29 mouse cellular contexts compared by ENCODE assay signal in the genomic region with DNA sequence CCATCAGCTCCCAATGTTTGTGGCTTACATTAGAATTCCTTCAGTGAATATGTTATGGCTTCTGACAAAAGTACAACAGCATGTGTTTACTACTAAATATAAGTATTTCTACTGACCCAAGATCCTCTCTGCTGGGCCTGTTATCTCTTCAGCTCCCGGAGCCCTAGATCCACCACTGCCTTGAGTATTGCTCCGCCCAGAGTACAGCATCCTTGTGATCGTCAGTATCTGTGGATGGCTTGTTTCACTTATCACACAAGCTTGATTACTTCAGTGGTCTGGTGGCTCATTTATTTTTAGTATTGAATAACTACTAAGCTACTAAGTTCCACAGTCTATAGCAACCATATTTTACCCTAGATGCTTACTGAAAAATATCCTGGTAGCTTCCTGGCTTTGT. TPM values are rescaled to one million over a fixed set of nuclear protein-coding genes. Genes with fewer than 3 reads are reported as not detected.
DNase-seq lines count a peak whose midpoint lies in the region; ATAC-seq and TF ChIP-seq lines count a peak whose summit lies in the region.
"Had no signal": no experiment of that assay in that cellular context is flagged by ENCODE, and none has a peak within 500 bp of the region (broad histone marks: within the 10 kb centered on the region; RNA-seq: fewer than 3 reads in every experiment).

No protein-coding gene starts in this region.

- H3K4me1 ChIP-seq in intestine, embryonic 16.5 days (ENCODE audit: control insufficient read depth, insufficient read depth, low read length): no peaks in the 10 kb centered on the region; the same call in 1 of the 2 replicates
- H3K4me1 ChIP-seq in intestine, postnatal 0 days (replicated peaks; ENCODE audit: control insufficient read depth, insufficient read depth, low read length): no peaks in the 10 kb centered on the region
- H3K4me1 ChIP-seq in liver, embryonic 12.5 days: peaks cover 62% of the 10 kb centered on the region
- H3K4me1 ChIP-seq in liver, postnatal 0 days (ENCODE audit: insufficient read depth): peaks cover 37% of the 10 kb centered on the region
- H3K4me1 ChIP-seq: midbrain, embryonic 13.5 days; neural tube, embryonic 13.5 days had no signal

- H3K36me3 ChIP-seq in intestine, embryonic 16.5 days (ENCODE audit: control insufficient read depth, insufficient read depth, low read length): no peaks in the 10 kb centered on the region
- H3K36me3 ChIP-seq in intestine, postnatal 0 days (ENCODE audit: control insufficient read depth, insufficient read depth): no peaks in the 10 kb centered on the region
- H3K36me3 ChIP-seq in liver, embryonic 12.5 days: peaks cover 11% of the 10 kb centered on the region
- no peaks in the 10 kb centered on the region for H3K36me3 ChIP-seq in liver, postnatal 0 days (replicated peaks; ENCODE audit: insufficient read depth, low read length)
- H3K36me3 ChIP-seq: heart, embryonic 13.5 days; limb, embryonic 10.5 days; limb, embryonic 15.5 days; lung, embryonic 15.5 days; midbrain, embryonic 13.5 days; neural tube, embryonic 13.5 days had no signal

- H3K27ac ChIP-seq in intestine, embryonic 16.5 days (ENCODE audit: low read length): no peak overlapping the region
- H3K27ac ChIP-seq in intestine, postnatal 0 days (ENCODE audit: low read depth, low read length): no peak overlapping the region
- peak overlapping the region; percentile 89 for H3K27ac ChIP-seq in liver, embryonic 12.5 days
- peak overlapping the region; percentile 67 for H3K27ac ChIP-seq in liver, postnatal 0 days (ENCODE audit: low read depth)
- H3K27ac ChIP-seq in left cerebral cortex, adult 2 months: no peak overlapping the region
- H3K27ac ChIP-seq: heart, adult 2 months; heart, embryonic 13.5 days; limb, embryonic 10.5 days; limb, embryonic 15.5 days; lung, embryonic 15.5 days; midbrain, embryonic 13.5 days; neural tube, embryonic 13.5 days had no signal

- no peaks in the 10 kb centered on the region for H3K27me3 ChIP-seq in intestine, embryonic 16.5 days (replicated peaks; ENCODE audit: control insufficient read depth, insufficient read depth, low read length)
- H3K27me3 ChIP-seq in intestine, postnatal 0 days (replicated peaks; ENCODE audit: control insufficient read depth, insufficient read depth, low read length): no peaks in the 10 kb centered on the region
- no peaks in the 10 kb centered on the region for H3K27me3 ChIP-seq in liver, embryonic 12.5 days (replicated peaks)
- no peaks in the 10 kb centered on the region for H3K27me3 ChIP-seq in liver, postnatal 0 days (ENCODE audit: insufficient read depth, low read length)
- H3K27me3 ChIP-seq: CH12.LX; heart, embryonic 13.5 days; limb, embryonic 15.5 days; lung, embryonic 15.5 days; midbrain, embryonic 13.5 days; neural tube, embryonic 13.5 days; Patski had no signal

- peak; percentile 38 for DNase-seq in liver, postnatal 0 days
- DNase-seq in adrenal gland, adult 2 months: no peak
- DNase-seq in left cerebral cortex, adult 2 months (ENCODE audit: extremely low spot score in 1 of 2, low spot score in 2 of 2): no peak
- DNase-seq: adrenal gland, postnatal 14 days; cerebellum, adult 18-20 months; cerebellum, postnatal 14 days; gastrocnemius, postnatal 36 days; heart, adult 2 months; heart, postnatal 10 days; kidney, adult 11 months; kidney, postnatal 14 days; retina, postnatal 1 day; right cerebral cortex, postnatal 14 days; thymus, adult 18-20 months; thymus, postnatal 25 days had no signal

- 76% methylated on average over 3 of the region's 3 CpGs for WGBS in intestine, embryonic 16.5 days
- 65% methylated on average over 3 of the region's 3 CpGs for WGBS in intestine, postnatal 0 days
- WGBS in liver, embryonic 12.5 days (ENCODE audit: insufficient replicate concordance): 25% methylated on average over 3 of the region's 3 CpGs
- 56% methylated on average over 3 of the region's 3 CpGs for WGBS in liver, postnatal 0 days (ENCODE audit: insufficient replicate concordance)

- H3K4me3 ChIP-seq in intestine, embryonic 16.5 days (ENCODE audit: low read length): no peak overlapping the region
- H3K4me3 ChIP-seq in intestine, postnatal 0 days (ENCODE audit: low read depth, low read length): no peak overlapping the region
- H3K4me3 ChIP-seq in liver, embryonic 12.5 days: peak overlapping the region; percentile 28; the same call in 1 of the 2 replicates
- H3K4me3 ChIP-seq in liver, postnatal 0 days (ENCODE audit: low read depth, low read length): no peak overlapping the region
- H3K4me3 ChIP-seq in left cerebral cortex, adult 2 months: no peak overlapping the region
- H3K4me3 ChIP-seq: heart, adult 2 months; heart, embryonic 13.5 days; limb, embryonic 10.5 days; limb, embryonic 15.5 days; lung, embryonic 15.5 days; midbrain, embryonic 13.5 days; neural tube, embryonic 13.5 days had no signal

- H3K9me3 ChIP-seq in intestine, embryonic 16.5 days (ENCODE audit: control insufficient read depth, low read length): no peaks in the 10 kb centered on the region
- H3K9me3 ChIP-seq in intestine, postnatal 0 days (ENCODE audit: control insufficient read depth): no peaks in the 10 kb centered on the region
- H3K9me3 ChIP-seq in liver, embryonic 12.5 days (replicated peaks): no peaks in the 10 kb centered on the region
- no peaks in the 10 kb centered on the region for H3K9me3 ChIP-seq in liver, postnatal 0 days (ENCODE audit: low read length)
- H3K9me3 ChIP-seq: heart, embryonic 13.5 days; limb, embryonic 10.5 days; limb, embryonic 15.5 days; lung, embryonic 15.5 days; midbrain, embryonic 13.5 days; neural tube, embryonic 13.5 days had no signal

- no peak for TF ChIP-seq CTCF in intestine, postnatal 0 days (IDR thresholded peaks at IDR 0.05; ENCODE audit: low read depth)
- TF ChIP-seq CTCF in liver, postnatal 0 days (IDR thresholded peaks at IDR 0.05; ENCODE audit: low read depth): peak; percentile 29; the same call in 1 of the 2 replicates
- TF ChIP-seq CTCF in left cerebral cortex, adult 2 months (IDR thresholded peaks at IDR 0.05): no peak

- intact Hi-C loops in left cerebral cortex, adult 2 months (cut with DNase I): no loop called here

- no peak overlapping the region for H3K4me2 ChIP-seq in intestine, embryonic 16.5 days (ENCODE audit: low read depth, low read length)
- H3K4me2 ChIP-seq in intestine, postnatal 0 days (replicated peaks; ENCODE audit: low read depth): no peak overlapping the region
- H3K4me2 ChIP-seq in liver, embryonic 12.5 days: peak overlapping the region; percentile 50
- peak overlapping the region; percentile 14; the same call in 1 of the 2 replicates for H3K4me2 ChIP-seq in liver, postnatal 0 days (ENCODE audit: low read depth, low read length)
- H3K4me2 ChIP-seq: heart, embryonic 13.5 days; limb, embryonic 15.5 days; lung, embryonic 15.5 days; midbrain, embryonic 13.5 days; neural tube, embryonic 13.5 days had no signal

- ATAC-seq in intestine, embryonic 16.5 days: peak; percentile 43; the same call in 1 of the 2 replicates
- ATAC-seq in intestine, postnatal 0 days: no peak
- ATAC-seq in erythroblast, adult 5-6 weeks (replicated peaks; ENCODE audit: low FRiP score, poor library complexity, severe bottlenecking): peak; percentile 72
- ATAC-seq in liver, embryonic 12.5 days: peak; percentile 77
- peak; percentile 28; the same call in 1 of the 2 replicates for ATAC-seq in liver, postnatal 0 days
- no peak for ATAC-seq in frontal cortex, adult (ENCODE audit: low TSS enrichment)
- ATAC-seq: forebrain, embryonic 14.5 days; midbrain, embryonic 13.5 days; Patski had no signal

- H3K9ac ChIP-seq in intestine, embryonic 16.5 days (ENCODE audit: low read depth, low read length): no peak overlapping the region
- H3K9ac ChIP-seq in intestine, postnatal 0 days (ENCODE audit: low read depth, low read length): no peak overlapping the region
- H3K9ac ChIP-seq in liver, embryonic 12.5 days: peak overlapping the region; percentile 53
- H3K9ac ChIP-seq in liver, postnatal 0 days (replicated peaks): no peak overlapping the region
- H3K9ac ChIP-seq: heart, embryonic 13.5 days; limb, embryonic 15.5 days; lung, embryonic 15.5 days; midbrain, embryonic 13.5 days; neural tube, embryonic 13.5 days had no signal

- peak; percentile 53; the same call in 1 of the 2 replicates for TF ChIP-seq EP300 in liver, postnatal 0 days (IDR thresholded peaks at IDR 0.05; ENCODE audit: low read depth)

RNA-seq across cellular contexts. Expression of a gene that starts 33.1 kb away (rescaled TPM):
- 11.2 and 15.4 TPM in 2 replicates for polyA plus RNA-seq in intestine, embryonic 16.5 days (2015; fragmentation: Nextera tagmentation; extraction: Ambion mirVana)
- polyA plus RNA-seq in intestine, postnatal 0 days (2015; fragmentation: Nextera tagmentation; extraction: Ambion mirVana): 29.9 and 33.0 TPM in 2 replicates
- total RNA-seq in erythroblast, adult 5-6 weeks (2015; ENCODE audit: low replicate concordance): 127 and 129 TPM in 2 replicates
- total RNA-seq in erythroblast, adult 5-6 weeks (2017; ENCODE audit: low replicate concordance): 163 and 164 TPM in 2 replicates
- 16.1 and 16.8 TPM in 2 replicates for polyA plus RNA-seq in liver, embryonic 12.5 days (2016; fragmentation: Nextera tagmentation; extraction: Ambion mirVana)
- 13.2 and 15.2 TPM in 2 replicates for polyA plus RNA-seq in liver, postnatal 0 days (2015; fragmentation: Nextera tagmentation; extraction: Ambion mirVana)
- 100 to 1,000 TPM in 1 of 2 experiments, 10 to 100 TPM in 1; 26.1 to 125 TPM for total RNA-seq in adrenal gland, adult 2 months (2021)
- polyA plus RNA-seq in adrenal gland, adult 2 months (2012; rRNA removed): 58.6 and 89.7 TPM in 2 replicates
- total RNA-seq in left cerebral cortex, adult 2 months (2021): 10 to 100 TPM; 24.8 to 27.3 TPM

Comparison
In these comparisons a context has a peak if more than half of its experiments do, and no peak if none do; other contexts are left out.
1. ATAC-seq: peak in intestine, embryonic 16.5 days (single experiment), erythroblast, adult 5-6 weeks (single experiment), liver, embryonic 12.5 days (single experiment) and liver, postnatal 0 days (single experiment); none in intestine, postnatal 0 days (single experiment) and frontal cortex, adult (single experiment).
2. H3K27ac ChIP-seq: peak in liver, embryonic 12.5 days (single experiment) and liver, postnatal 0 days (single experiment); none in intestine, embryonic 16.5 days (single experiment), intestine, postnatal 0 days (single experiment) and left cerebral cortex, adult 2 months (single experiment).
3. H3K4me2 ChIP-seq: peak in liver, embryonic 12.5 days (single experiment) and liver, postnatal 0 days (single experiment); none in intestine, embryonic 16.5 days (single experiment) and intestine, postnatal 0 days (single experiment).